Mouse (Mus musculus): ENCODE measurements around the gene Xkr8. TPM values are rescaled to one million over a fixed set of nuclear protein-coding genes. Genes with fewer than 3 reads are reported as not detected.
A peak's percentile ranks its signal among the peaks of the same experiment; 100 is the strongest.
"Not testable (repeated sequence)": the region's sequence is repeated elsewhere in the genome, so short reads cannot be mapped to it uniquely, and the experiment has no call there.

Xkr8 gene
- total RNA-seq, 2 experiments from 2014 or later, result 2.5 to 3.3 TPM

- H3K27ac ChIP-seq, result peak within 1 kb of the TSS; percentile 51
- DNase-seq (ENCODE audit: extremely low spot score in 1 of 2, low spot score in 2 of 2), result peak; percentile 73 to 75
- intact Hi-C loops (cut with DNase I), result no loop called here
- H3K4me3 ChIP-seq, result peak within 1 kb of the TSS; percentile 45
- peak; percentile 64 for TF ChIP-seq CTCF (IDR thresholded peaks at IDR 0.05)
Measured at GRCm38 (mm10) chr4:132756974-132757373, 24.6 kb upstream of the Xkr8 start, which contains the start of gene Smpdl3b. Gene Smpdl3b, minus strand, starts transcription at chr4:132757252.

GRCm38 (mm10) chr4:132752992-132753391 lies 20.6 kb upstream of the Xkr8 start:
- intact Hi-C loops (cut with DNase I), result no loop called here
- no peak for TF ChIP-seq CTCF (IDR thresholded peaks at IDR 0.05)

GRCm38 (mm10) chr4:132749258-132749982 lies 17.1 kb upstream of the Xkr8 start:
- no peak for DNase-seq (ENCODE audit: extremely low spot score in 1 of 2, low spot score in 2 of 2)

More at GRCm38 (mm10) chr4:132752992-132753391, 20.6 kb upstream of the Xkr8 start:
- no peak for DNase-seq (ENCODE audit: extremely low spot score in 1 of 2, low spot score in 2 of 2)
- Histone ChIP-seq H3K4me3 (no peak overlapping the region), H3K27ac (no peak overlapping the region)

GRCm38 (mm10) chr4:132748778-132749177 lies 16.4 kb upstream of the Xkr8 start:
- intact Hi-C loops (cut with DNase I), result no loop called here
- TF ChIP-seq CTCF (IDR thresholded peaks at IDR 0.05), result no peak
- no peak overlapping the region for H3K27ac ChIP-seq
- no peak overlapping the region for H3K4me3 ChIP-seq
- DNase-seq (ENCODE audit: extremely low spot score in 1 of 2, low spot score in 2 of 2), result no peak

More at GRCm38 (mm10) chr4:132749258-132749982, 17.1 kb upstream of the Xkr8 start:
- Histone ChIP-seq H3K27ac (no peak overlapping the region), H3K4me3 (no peak overlapping the region)
- intact Hi-C loops (cut with DNase I), result no loop called here
- TF ChIP-seq CTCF (IDR thresholded peaks at IDR 0.05), result no peak

- Histone ChIP-seq H3K4me3 (peak overlapping the region; percentile 24; the same call in 1 of the 2 replicates), H3K27ac (peak overlapping the region; percentile 61)
- intact Hi-C loops (cut with DNase I), result no loop called here
- no peak for DNase-seq (ENCODE audit: extremely low spot score in 1 of 2, low spot score in 2 of 2)
- no peak for TF ChIP-seq CTCF (IDR thresholded peaks at IDR 0.05)
Measured at GRCm38 (mm10) chr4:132747664-132748259, 15.4 kb upstream of the Xkr8 start.

GRCm38 (mm10) chr4:132746911-132747517 lies 14.7 kb upstream of the Xkr8 start:
- DNase-seq (ENCODE audit: extremely low spot score in 1 of 2, low spot score in 2 of 2), result no peak
- no peak overlapping the region; the same call in 1 of the 2 replicates for H3K4me3 ChIP-seq
- intact Hi-C loops (cut with DNase I), result no loop called here
- H3K27ac ChIP-seq, result peak overlapping the region; percentile 61; the same call in 1 of the 2 replicates
- TF ChIP-seq CTCF (IDR thresholded peaks at IDR 0.05), result no peak

GRCm38 (mm10) chr4:132743992-132744911 lies 11.9 kb upstream of the Xkr8 start:
- peak overlapping the region; percentile 56 for H3K27ac ChIP-seq
- DNase-seq (ENCODE audit: extremely low spot score in 1 of 2, low spot score in 2 of 2), result peak; percentile 20 to 57
- intact Hi-C loops (cut with DNase I), result no loop called here
- TF ChIP-seq CTCF (IDR thresholded peaks at IDR 0.05), result no peak
- H3K4me3 ChIP-seq, result no peak overlapping the region

GRCm38 (mm10) chr4:132741491-132741890 lies 9.1 kb upstream of the Xkr8 start:
- H3K27ac ChIP-seq, result no peak overlapping the region
- TF ChIP-seq CTCF (IDR thresholded peaks at IDR 0.05), result no peak
- H3K4me3 ChIP-seq, result no peak overlapping the region
- intact Hi-C loops (cut with DNase I), result no loop called here
- no peak for DNase-seq (ENCODE audit: extremely low spot score in 1 of 2, low spot score in 2 of 2)

GRCm38 (mm10) chr4:132737154-132737553 lies 4.8 kb upstream of the Xkr8 start:
- H3K4me3 ChIP-seq; H3K27ac ChIP-seq; intact Hi-C loops (cut with DNase I); DNase-seq (ENCODE audit: extremely low spot score in 1 of 2, low spot score in 2 of 2): not testable (repeated sequence)

- intact Hi-C loops (cut with DNase I), result no loop called here
- Histone ChIP-seq H3K27ac (no peak overlapping the region), H3K4me3 (no peak overlapping the region)
- DNase-seq (ENCODE audit: extremely low spot score in 1 of 2, low spot score in 2 of 2), result no peak
- TF ChIP-seq CTCF (IDR thresholded peaks at IDR 0.05), result no peak
Measured at GRCm38 (mm10) chr4:132735894-132736293, 3.5 kb upstream of the Xkr8 start.

- Histone ChIP-seq H3K4me3 (no peak overlapping the region), H3K27ac (no peak overlapping the region)
- TF ChIP-seq CTCF (IDR thresholded peaks at IDR 0.05), result no peak
- no peak for DNase-seq (ENCODE audit: extremely low spot score in 1 of 2, low spot score in 2 of 2)
- intact Hi-C loops (cut with DNase I), result no loop called here
Measured at GRCm38 (mm10) chr4:132735389-132735788, 3.0 kb upstream of the Xkr8 start.
